Mouse (Mus musculus) central nervous system, embryonic 18 days (tissue): ENCODE data around the gene Pkib. TPM values are rescaled to one million over a fixed set of nuclear protein-coding genes. Genes with fewer than 3 reads are reported as not detected.

ENCODE experiments used
- polyA plus RNA-seq: library from polyadenylated mRNA; depleted of rRNA; stranded (reverse); fragments of >200 nt; gene quantifications from 2 replicates; pipeline ENCODE4 v1.2.3, GENCODE M21; 2012; rRNA removed

Gene Pkib
- 2.8 and 3.8 TPM in 2 replicates for polyA plus RNA-seq

GRCm38 (mm10) chr10:57631896-57632867 is at the start of gene Pkib:
TSS of gene Pkib (plus strand) at chr10:57631981.

GRCm38 (mm10) chr10:57784876-57785150 is 153.0 kb downstream of the Pkib start, which contains the start of gene Fabp7:
TSS of gene Fabp7 (plus strand) at chr10:57784881.

Other genes with a start within 250 kb of the Pkib start
- gene Hsf2, start 145.6 kb upstream of the Pkib start, polyA plus RNA-seq: 39.2 and 42.0 TPM in 2 replicates
- gene Serinc1, start 99.5 kb upstream of the Pkib start, polyA plus RNA-seq: 358 and 379 TPM in 2 replicates
- 1,783 and 2,062 TPM in 2 replicates for gene Fabp7, start 152.9 kb downstream of the Pkib start, polyA plus RNA-seq
- gene Smpdl3a, start 162.4 kb downstream of the Pkib start, polyA plus RNA-seq: 25.5 and 29.6 TPM in 2 replicates